Mouse (Mus musculus): ENCODE results near the gene Gnai2.
A peak's percentile ranks its signal among the peaks of the same experiment; 100 is the strongest.
"Not testable (repeated sequence)": the region's sequence is repeated elsewhere in the genome, so short reads cannot be mapped to it uniquely, and the experiment has no call there.

Gene Gnai2

GRCm38 (mm10) chr9:107587833-107588639, 47.1 kb downstream of the Gnai2 start:
- DNase-seq (ENCODE audit: low read depth): no peak

GRCm38 (mm10) chr9:107586974-107587832, 48.0 kb downstream of the Gnai2 start, which contains the start of gene Ifrd2:
Gene Ifrd2, plus strand, starts transcription at chr9:107587642.
- DNase-seq (ENCODE audit: low read depth): peak; percentile 98

DNA sequence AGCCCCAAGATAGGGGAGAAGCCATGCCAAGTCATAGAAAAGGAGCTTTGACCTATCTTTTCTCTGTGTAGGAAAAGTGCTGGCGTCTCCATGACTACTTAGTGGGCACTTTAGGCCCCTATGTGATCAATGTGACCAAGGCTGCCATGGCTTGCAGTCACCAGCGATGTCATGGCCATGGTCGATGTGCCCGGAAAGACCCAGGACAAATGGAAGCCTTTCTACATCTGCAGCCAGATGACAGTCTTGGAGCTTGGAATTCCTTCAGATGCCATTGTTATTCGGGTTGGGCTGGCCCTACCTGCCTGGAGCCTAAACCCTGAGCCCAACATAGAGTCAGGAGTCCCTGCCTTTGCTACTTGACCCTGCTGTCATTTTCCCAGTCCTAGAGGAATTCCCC, 48.7 kb downstream of the Gnai2 start:
- DNase-seq (ENCODE audit: low read depth): no peak

DNA sequence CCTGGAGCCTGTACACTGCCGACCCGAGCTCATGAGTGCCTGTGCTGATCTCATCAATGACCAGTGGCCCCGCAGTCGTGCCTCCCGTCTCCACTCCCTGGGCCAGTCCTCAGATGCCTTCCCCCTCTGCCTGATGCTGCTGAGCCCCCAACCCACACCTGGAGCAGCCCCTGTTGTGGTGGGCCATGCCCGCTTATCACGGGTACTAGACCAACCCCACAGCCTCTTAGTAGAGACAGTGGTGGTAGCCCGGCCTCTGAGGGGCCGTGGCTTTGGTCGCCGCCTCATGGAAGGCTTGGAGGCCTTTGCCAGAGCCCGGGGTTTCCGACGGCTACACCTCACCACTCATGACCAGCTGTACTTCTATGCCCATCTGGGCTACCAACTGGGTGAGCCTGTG, 52.0 kb downstream of the Gnai2 start:
- no peak for DNase-seq (ENCODE audit: low read depth)

GRCm38 (mm10) chr9:107582509-107583062, 52.6 kb downstream of the Gnai2 start:
- DNase-seq (ENCODE audit: low read depth): no peak

GRCm38 (mm10) chr9:107581584-107581983, 53.6 kb downstream of the Gnai2 start:
- DNase-seq (ENCODE audit: low read depth): no peak

DNA sequence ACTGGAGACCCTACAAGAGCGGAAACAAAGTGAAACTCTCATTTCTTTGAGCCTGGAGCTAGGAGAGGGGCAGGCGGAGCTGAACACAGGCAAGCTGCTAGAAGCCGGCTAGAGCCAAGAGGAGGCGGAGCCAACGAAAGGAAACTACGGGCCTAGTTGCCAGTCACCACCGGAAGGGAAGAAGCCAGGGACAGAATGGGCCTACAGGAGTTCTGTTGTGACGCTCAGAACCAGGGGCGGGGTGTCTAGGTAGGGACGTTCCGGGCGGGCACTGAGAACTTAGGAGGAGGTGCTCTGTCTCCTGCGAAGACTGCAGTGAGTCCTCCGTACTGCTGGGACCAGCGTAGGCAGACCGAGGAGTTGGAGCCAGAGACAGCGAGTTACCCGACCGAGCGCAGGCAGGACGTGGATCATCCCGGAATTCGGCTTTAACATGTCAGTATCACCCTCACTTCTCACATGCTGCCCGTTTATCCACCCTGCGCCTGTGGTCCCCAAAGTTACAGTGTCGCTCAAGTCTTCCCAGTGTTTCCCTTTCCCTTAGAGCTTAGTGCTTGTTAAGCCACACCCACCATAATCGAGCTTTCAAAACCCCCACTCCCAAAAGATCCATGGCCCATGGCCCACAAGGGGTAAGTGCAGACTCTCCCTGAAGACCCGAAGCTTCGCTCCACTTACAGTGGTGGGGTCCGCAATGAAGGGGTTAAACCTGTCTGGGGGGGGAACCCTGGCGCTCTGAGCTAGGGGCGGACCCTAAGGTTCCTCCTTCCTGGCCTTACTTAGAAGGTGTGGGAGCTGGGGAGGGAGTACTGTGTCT, 54.5 kb downstream of the Gnai2 start, which contains the start of gene Hyal3:
Gene Hyal3, plus strand, starts transcription at position 318 of the 817 bp plus-strand sequence.
- peak; percentile 95 for DNase-seq (ENCODE audit: low read depth)

- no peak for DNase-seq (ENCODE audit: low read depth)
These were observed 55.9 kb downstream of the Gnai2 start for GRCm38 (mm10) chr9:107579023-107579900.

- no peak for DNase-seq (ENCODE audit: low read depth)
These were observed 56.6 kb downstream of the Gnai2 start, which contains the start of gene Naa80 for GRCm38 (mm10) chr9:107578587-107578986. Gene Naa80, plus strand, starts transcription at chr9:107578887.

DNA sequence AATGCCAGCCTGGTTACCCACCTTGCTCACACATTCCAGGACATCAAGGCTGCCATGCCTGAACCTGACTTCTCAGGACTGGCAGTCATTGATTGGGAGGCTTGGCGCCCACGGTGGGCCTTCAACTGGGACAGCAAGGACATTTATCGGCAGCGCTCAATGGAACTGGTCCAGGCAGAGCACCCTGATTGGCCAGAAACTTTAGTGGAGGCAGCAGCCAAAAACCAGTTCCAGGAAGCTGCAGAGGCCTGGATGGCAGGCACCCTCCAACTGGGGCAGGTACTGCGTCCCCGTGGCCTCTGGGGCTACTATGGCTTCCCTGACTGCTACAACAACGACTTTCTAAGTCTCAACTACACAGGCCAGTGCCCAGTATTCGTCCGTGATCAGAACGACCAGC, 57.3 kb downstream of the Gnai2 start:
- DNase-seq (ENCODE audit: low read depth): no peak

GRCm38 (mm10) chr9:107576357-107577107, 58.6 kb downstream of the Gnai2 start, which contains the start of gene Hyal1:
Gene Hyal1, plus strand, starts transcription at chr9:107576927.
- DNase-seq (ENCODE audit: low read depth): no peak

GRCm38 (mm10) chr9:107575579-107576356, 59.4 kb downstream of the Gnai2 start:
- DNase-seq (ENCODE audit: low read depth): peak; percentile 38

GRCm38 (mm10) chr9:107573774-107574173, 61.4 kb downstream of the Gnai2 start:
- DNase-seq (ENCODE audit: low read depth): not testable (repeated sequence)

DNA sequence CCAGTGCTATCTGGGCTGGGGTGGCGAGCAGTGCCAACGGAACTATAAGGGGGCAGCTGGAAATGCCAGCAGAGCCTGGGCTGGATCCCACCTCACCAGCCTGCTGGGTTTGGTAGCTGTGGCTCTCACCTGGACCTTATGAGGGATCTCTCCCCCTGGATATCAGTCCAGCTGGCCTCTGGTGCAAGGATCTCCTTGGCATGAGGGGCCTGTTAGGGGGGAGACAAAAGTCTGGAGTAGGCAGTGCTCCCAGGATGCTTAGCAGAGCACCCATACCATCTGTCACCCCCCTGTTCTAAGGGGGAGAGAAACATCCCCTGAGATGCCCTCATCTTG, 62.9 kb downstream of the Gnai2 start:
- no peak for DNase-seq (ENCODE audit: low read depth)

DNA sequence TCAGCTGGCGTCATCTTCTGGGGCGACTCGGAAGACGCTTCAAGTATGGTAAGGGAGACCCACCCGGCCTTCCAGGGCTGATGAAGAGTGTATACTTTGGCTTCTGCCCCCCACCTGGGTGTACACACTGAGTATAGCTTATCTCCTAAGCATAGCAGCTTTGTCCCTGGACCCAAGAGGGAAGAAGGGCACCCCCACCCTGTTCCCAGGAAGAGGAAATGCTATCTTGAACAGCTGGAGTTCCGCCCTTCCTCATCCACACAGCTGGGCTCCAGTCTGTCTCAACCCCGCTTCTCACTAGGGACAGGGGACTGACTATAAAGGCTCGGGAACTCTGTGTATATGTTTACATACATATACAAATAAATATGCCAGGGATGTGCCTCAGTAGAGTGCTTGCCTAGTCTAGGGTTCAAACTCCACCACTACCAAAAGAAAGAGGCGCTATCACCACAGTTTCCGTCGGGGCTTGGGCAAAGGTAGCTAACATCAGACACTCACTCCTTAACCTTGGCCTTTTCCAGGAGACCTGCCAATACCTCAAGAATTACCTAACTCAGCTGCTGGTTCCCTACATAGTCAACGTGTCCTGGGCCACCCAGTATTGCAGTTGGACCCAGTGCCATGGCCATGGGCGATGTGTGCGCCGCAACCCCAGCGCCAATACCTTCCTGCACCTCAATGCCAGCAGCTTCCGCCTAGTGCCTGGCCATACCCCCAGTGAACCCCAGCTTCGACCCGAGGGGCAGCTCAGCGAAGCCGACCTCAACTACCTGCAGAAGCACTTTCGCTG, 63.4 kb downstream of the Gnai2 start:
- DNase-seq (ENCODE audit: low read depth): no peak

- no peak for DNase-seq (ENCODE audit: low read depth)
These were observed 64.3 kb downstream of the Gnai2 start for GRCm38 (mm10) chr9:107570845-107571244.

- no peak for DNase-seq (ENCODE audit: low read depth)
These were observed 65.2 kb downstream of the Gnai2 start for GRCm38 (mm10) chr9:107570016-107570415.

DNA sequence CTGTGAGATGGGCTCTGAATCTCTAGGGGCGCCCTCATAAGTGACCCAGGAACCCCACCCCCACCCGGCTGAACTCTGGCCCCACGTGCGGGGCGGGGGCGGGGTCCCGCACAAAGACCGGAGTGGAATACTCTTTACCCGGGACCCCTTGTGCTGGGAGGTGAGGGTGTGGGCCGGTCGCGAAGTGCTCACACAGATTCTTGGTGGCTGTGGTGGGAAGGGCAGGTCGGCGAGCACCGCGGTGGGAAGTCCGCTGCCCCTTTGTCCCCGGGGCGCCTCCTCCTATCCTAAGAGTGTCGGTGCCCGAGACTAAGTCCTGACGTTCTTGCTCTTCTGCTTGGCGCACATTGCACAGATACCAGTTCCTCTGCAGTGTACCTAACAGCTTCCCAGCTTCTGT, 65.9 kb downstream of the Gnai2 start:
- no peak for DNase-seq (ENCODE audit: low read depth)
